Mouse (Mus musculus): Measurements from ENCODE around the gene Cd83. TPM values are rescaled to one million over a fixed set of nuclear protein-coding genes. Genes with fewer than 3 reads are reported as not detected.

Cd83 gene
- polyA plus RNA-seq, 1 experiment = 4.4 TPM

GRCm38 (mm10) chr13:43849816-43850215 lies 65.2 kb downstream of the Cd83 start:
- Histone ChIP-seq H3K4me1 (no peaks in the 10 kb centered on the region), H3K27me3 (replicated peaks) (peaks cover 31% of the 10 kb centered on the region), H3K4me3 (replicated peaks) (no peak overlapping the region), H3K36me3 (replicated peaks; ENCODE audit: low read length) (no peaks in the 10 kb centered on the region), H3K9me3 (no peaks in the 10 kb centered on the region)
- TF ChIP-seq GATA1 (IDR thresholded peaks at IDR 0.05; ENCODE audit: borderline replicate concordance, low read length) = no peak
- no peak for TF ChIP-seq FLI1 (IDR thresholded peaks at IDR 0.05; ENCODE audit: low read length)

DNA sequence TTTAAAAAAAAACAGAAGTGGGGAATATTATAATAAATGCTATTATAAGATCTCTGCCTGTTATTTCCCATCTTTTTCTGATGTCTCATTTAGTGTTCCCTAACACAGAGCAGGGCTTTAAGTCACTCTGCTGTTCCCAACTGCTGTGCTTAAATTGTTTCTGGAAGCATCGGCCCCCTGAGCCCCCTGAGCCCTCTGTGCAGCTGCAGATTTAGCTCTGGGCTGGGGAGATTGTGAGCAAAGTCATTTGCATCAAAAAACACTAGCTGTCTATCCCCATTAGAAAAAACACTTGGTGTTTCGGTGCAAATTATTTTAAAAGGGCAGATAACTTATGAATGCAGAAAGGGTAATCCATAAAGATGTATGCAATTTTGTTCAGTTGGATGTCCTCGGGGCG lies 66.5 kb downstream of the Cd83 start:
- peaks cover 26% of the 10 kb centered on the region for H3K27me3 ChIP-seq (replicated peaks)
- H3K4me3 ChIP-seq (replicated peaks) = no peak overlapping the region
- TF ChIP-seq FLI1 (IDR thresholded peaks at IDR 0.05; ENCODE audit: low read length) (no peak), GATA1 (IDR thresholded peaks at IDR 0.05; ENCODE audit: borderline replicate concordance, low read length) (no peak)
- 0 out of 2 replicates have a peak, but pooled peaks cover 1% of the 10 kb centered on the region for H3K9me3 ChIP-seq
- H3K4me1 ChIP-seq = no peaks in the 10 kb centered on the region
- H3K36me3 ChIP-seq (replicated peaks; ENCODE audit: low read length) = no peaks in the 10 kb centered on the region

Other genes with a start within 250 kb of the Cd83 start
- gene Mcur1, start 224.6 kb upstream of the Cd83 start, polyA plus RNA-seq (2012; ENCODE audit: insufficient read depth, low replicate concordance) = 7.8 and 17.5 TPM in 2 replicates
- not detected in 2 replicates for gene Rnf182, start 169.1 kb upstream of the Cd83 start, polyA plus RNA-seq (2012; ENCODE audit: insufficient read depth, low replicate concordance)

All from megakaryocyte, embryonic 14.5 days (primary cell).